Mouse (Mus musculus) frontal cortex, postnatal 25 days (tissue): Measurements from ENCODE around the gene Asxl1.

ENCODE experiments used
- DNase-seq, 2 experiments: peaks; one replicate each; pipeline ENCODE4 v3.0.0; 2022; ENCODE audit warnings: low spot score in 2 of 2

Asxl1 gene

DNA sequence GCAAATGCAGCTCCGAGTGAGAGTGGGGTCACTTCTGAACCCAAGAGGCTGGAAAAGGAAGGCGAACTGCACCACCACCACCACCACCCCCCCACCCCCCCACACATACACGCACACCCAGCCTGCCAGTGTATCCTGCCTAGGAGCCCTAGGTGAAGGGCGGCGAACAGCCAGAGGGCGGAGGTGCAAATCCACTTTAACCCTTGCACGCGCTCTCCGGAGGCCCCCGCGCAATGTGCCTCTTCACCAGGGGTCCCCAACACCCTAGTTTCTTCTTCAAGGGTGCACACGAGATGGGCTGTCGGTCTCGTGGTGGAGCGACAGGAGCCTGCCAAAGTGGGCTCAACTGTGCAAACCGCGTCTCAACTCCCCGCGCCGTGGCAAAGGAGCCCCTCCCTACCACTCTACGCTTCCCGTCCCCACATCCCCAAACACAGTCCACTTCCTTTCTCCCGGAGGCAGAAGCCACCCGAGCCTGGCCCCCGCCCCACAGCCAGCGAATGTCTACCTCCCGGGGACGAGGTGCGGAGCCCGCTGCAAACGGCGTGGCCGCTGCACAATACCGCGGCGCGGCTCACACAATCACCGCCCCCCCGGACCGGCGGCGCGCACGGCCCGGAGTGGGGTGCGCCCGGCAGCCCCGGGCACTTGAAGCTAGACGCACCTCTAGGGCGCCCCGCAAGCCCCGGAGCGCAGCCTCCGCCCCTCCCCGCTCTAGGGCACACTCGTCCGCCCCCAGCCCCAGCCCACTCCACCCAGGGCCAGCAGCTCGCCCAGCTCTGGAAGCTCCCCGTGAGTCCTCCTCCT is 98.0 kb downstream of the Asxl1 start:
- no peak for DNase-seq

- DNase-seq = peak; percentile 28 to 29
Measured at GRCm38 (mm10) chr2:153444254-153445136, 98.9 kb downstream of the Asxl1 start.

DNA sequence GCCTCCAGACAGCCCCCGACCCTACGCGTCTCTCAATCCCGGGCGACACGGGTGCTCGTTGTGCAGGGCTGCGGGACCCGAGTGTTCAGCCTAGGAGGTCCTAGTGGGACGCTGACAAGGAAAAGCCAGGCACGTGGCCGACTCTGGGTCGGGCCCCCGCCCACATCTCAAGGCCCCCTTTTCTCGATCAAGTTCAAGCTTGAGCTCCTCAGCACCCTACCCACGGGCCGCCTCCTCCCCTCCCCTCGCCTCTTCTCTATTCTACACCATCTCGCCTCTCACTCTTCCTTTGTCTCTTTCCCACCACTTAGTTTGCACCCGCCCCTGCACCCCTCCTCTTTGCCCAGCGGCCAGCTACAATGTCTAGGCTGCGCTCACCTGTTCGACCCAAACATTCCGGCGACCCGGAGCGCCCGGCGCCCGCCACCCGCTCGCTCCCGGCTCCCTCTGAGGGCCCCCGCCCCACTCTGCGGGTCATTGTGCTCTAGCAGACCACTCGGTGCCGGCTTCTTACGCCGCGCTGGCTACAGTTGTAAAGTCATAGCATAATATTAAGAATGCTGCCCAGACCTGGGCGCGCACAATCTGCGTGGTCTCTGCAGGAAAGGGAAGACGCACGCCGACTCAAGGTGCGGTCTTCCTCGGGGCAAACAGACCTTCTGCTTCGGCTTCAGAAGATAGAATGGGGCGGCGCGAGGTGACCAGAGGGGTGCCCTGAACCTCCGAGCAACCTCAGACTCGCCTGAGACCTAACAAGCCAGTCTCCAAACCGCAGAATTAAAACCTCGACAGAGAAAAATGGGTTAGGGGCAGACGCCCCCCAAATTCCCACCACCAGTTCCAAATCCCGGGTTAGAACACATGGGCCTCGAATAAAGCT is 99.7 kb downstream of the Asxl1 start:
- DNase-seq = no peak

- DNase-seq = peak in 1 of 2 experiments; percentile 45
Measured at GRCm38 (mm10) chr2:153446017-153446408, 100.4 kb downstream of the Asxl1 start.

- DNase-seq = no peak
Measured at GRCm38 (mm10) chr2:153446476-153446875, 100.8 kb downstream of the Asxl1 start.

DNA sequence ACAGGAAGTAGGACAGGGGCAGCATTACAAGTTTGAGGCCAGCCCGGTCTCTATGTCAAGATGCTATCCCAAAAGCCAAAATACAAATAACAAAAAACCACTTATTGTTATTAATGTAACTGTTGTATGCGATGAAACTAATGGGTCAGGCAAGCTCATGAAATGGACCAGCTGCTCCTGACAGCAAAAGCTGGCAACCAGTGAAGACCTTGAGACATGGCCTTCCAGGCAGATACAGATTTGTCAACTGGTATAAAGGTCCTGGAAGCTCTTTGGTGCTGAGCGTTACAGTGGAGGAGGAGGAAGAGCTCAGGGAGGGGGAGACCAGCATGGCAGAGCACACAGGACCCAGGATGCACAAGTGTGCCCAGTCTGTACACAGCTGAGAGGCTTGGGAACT is 102.1 kb downstream of the Asxl1 start:
- DNase-seq = no peak

- DNase-seq = no peak
Measured at GRCm38 (mm10) chr2:153448519-153448918, 102.9 kb downstream of the Asxl1 start.
